Mouse (Mus musculus): ENCODE results near the gene Gm45140. TPM values are rescaled to one million over a fixed set of nuclear protein-coding genes. Genes with fewer than 3 reads are reported as not detected.

Gene Gm45140
- 2.7 and 3.6 TPM in 2 replicates for polyA plus RNA-seq (2016; fragmentation: Nextera tagmentation; extraction: Ambion mirVana)

- Histone ChIP-seq H3K9me3 (replicated peaks) (no peaks in the 10 kb centered on the region), H3K27me3 (ENCODE audit: low read depth, poor library complexity, severe bottlenecking) (no peaks in the 10 kb centered on the region), H3K27ac (no peak within 1 kb of the TSS), H3K4me3 (no peak within 1 kb of the TSS), H3K36me3 (peaks cover 57% of the 10 kb centered on the region), H3K4me1 (peaks cover 16% of the 10 kb centered on the region)
- WGBS: 96% methylated on average over 7 of the region's 7 CpGs
- no peak for DNase-seq (ENCODE audit: low spot score)
Measured at GRCm38 (mm10) chr6:87835695-87836094, at the start of gene Gm45140. Gene Gm45140, minus strand, starts transcription at chr6:87835795.

GRCm38 (mm10) chr6:87882816-87883215 lies 47.2 kb upstream of the Gm45140 start:
- no peak overlapping the region for H3K4me3 ChIP-seq
- H3K27ac ChIP-seq: no peak overlapping the region
- H3K4me1 ChIP-seq: no peaks in the 10 kb centered on the region
- no peaks in the 10 kb centered on the region for H3K27me3 ChIP-seq (ENCODE audit: low read depth, poor library complexity, severe bottlenecking)
- no peaks in the 10 kb centered on the region for H3K36me3 ChIP-seq
- DNase-seq (ENCODE audit: low spot score): no peak
- WGBS: 81% methylated on average over 4 of the region's 4 CpGs
- no peaks in the 10 kb centered on the region for H3K9me3 ChIP-seq (replicated peaks)

GRCm38 (mm10) chr6:87882221-87882620 lies 46.6 kb upstream of the Gm45140 start:
- no peaks in the 10 kb centered on the region for H3K27me3 ChIP-seq (ENCODE audit: low read depth, poor library complexity, severe bottlenecking)
- no peak for DNase-seq (ENCODE audit: low spot score)
- no peaks in the 10 kb centered on the region for H3K36me3 ChIP-seq
- no peaks in the 10 kb centered on the region for H3K4me1 ChIP-seq
- H3K9me3 ChIP-seq (replicated peaks): no peaks in the 10 kb centered on the region
- WGBS: 82% methylated on average over 3 of the region's 3 CpGs
- H3K27ac ChIP-seq: no peak overlapping the region
- H3K4me3 ChIP-seq: no peak overlapping the region

- no peaks in the 10 kb centered on the region for H3K27me3 ChIP-seq (ENCODE audit: low read depth, poor library complexity, severe bottlenecking)
- 74% methylated on average over 3 of the region's 3 CpGs for WGBS
- no peaks in the 10 kb centered on the region for H3K9me3 ChIP-seq (replicated peaks)
- no peak for DNase-seq (ENCODE audit: low spot score)
- peaks cover 5% of the 10 kb centered on the region for H3K4me1 ChIP-seq
- no peak overlapping the region for H3K4me3 ChIP-seq
- H3K36me3 ChIP-seq: no peaks in the 10 kb centered on the region
- no peak overlapping the region for H3K27ac ChIP-seq
Measured at GRCm38 (mm10) chr6:87879628-87880027, 44.0 kb upstream of the Gm45140 start.

GRCm38 (mm10) chr6:87879010-87879409 lies 43.4 kb upstream of the Gm45140 start:
- Histone ChIP-seq H3K4me3 (no peak overlapping the region), H3K27ac (no peak overlapping the region), H3K36me3 (no peaks in the 10 kb centered on the region), H3K4me1 (peaks cover 5% of the 10 kb centered on the region), H3K9me3 (replicated peaks) (no peaks in the 10 kb centered on the region), H3K27me3 (ENCODE audit: low read depth, poor library complexity, severe bottlenecking) (no peaks in the 10 kb centered on the region)
- DNase-seq (ENCODE audit: low spot score): no peak
- WGBS: 35% methylated on average over 4 of the region's 4 CpGs

GRCm38 (mm10) chr6:87876068-87876643 lies 40.6 kb upstream of the Gm45140 start:
- peak overlapping the region; percentile 72; the same call in 1 of the 2 replicates for H3K27ac ChIP-seq
- WGBS: 76% methylated on average over 13 of the region's 13 CpGs
- peak; percentile 39 for DNase-seq (ENCODE audit: low spot score)
- peaks cover 5% of the 10 kb centered on the region for H3K4me1 ChIP-seq
- no peak overlapping the region for H3K4me3 ChIP-seq
- H3K36me3 ChIP-seq: no peaks in the 10 kb centered on the region
- no peaks in the 10 kb centered on the region for H3K9me3 ChIP-seq (replicated peaks)
- H3K27me3 ChIP-seq (ENCODE audit: low read depth, poor library complexity, severe bottlenecking): no peaks in the 10 kb centered on the region

- WGBS: 93% methylated on average over 7 of the region's 7 CpGs
- H3K36me3 ChIP-seq: no peaks in the 10 kb centered on the region
- no peak for DNase-seq (ENCODE audit: low spot score)
Measured at GRCm38 (mm10) chr6:87875562-87875961, 40.0 kb upstream of the Gm45140 start.

GRCm38 (mm10) chr6:87875083-87875482 lies 39.5 kb upstream of the Gm45140 start:
- Histone ChIP-seq H3K27ac (no peak overlapping the region), H3K4me1 (peaks cover 5% of the 10 kb centered on the region), H3K9me3 (replicated peaks) (no peaks in the 10 kb centered on the region), H3K36me3 (no peaks in the 10 kb centered on the region), H3K27me3 (ENCODE audit: low read depth, poor library complexity, severe bottlenecking) (no peaks in the 10 kb centered on the region), H3K4me3 (no peak overlapping the region)
- DNase-seq (ENCODE audit: low spot score): no peak
- WGBS: 85% methylated on average over 1 of the region's 1 CpGs

More at GRCm38 (mm10) chr6:87875562-87875961, 40.0 kb upstream of the Gm45140 start:
- Histone ChIP-seq H3K9me3 (replicated peaks) (no peaks in the 10 kb centered on the region), H3K27ac (0 out of 2 replicates have a peak overlapping the region, but pooled peaks have one; percentile 72), H3K4me3 (no peak overlapping the region), H3K4me1 (peaks cover 5% of the 10 kb centered on the region), H3K27me3 (ENCODE audit: low read depth, poor library complexity, severe bottlenecking) (no peaks in the 10 kb centered on the region)

- Histone ChIP-seq H3K9me3 (replicated peaks) (no peaks in the 10 kb centered on the region), H3K4me3 (no peak overlapping the region)
Measured at GRCm38 (mm10) chr6:87873963-87874362, 38.4 kb upstream of the Gm45140 start.

GRCm38 (mm10) chr6:87873104-87873503 lies 37.5 kb upstream of the Gm45140 start:
- WGBS: 48% methylated on average over 1 of the region's 1 CpGs
- DNase-seq (ENCODE audit: low spot score): no peak

More at GRCm38 (mm10) chr6:87873963-87874362, 38.4 kb upstream of the Gm45140 start:
- Histone ChIP-seq H3K27me3 (ENCODE audit: low read depth, poor library complexity, severe bottlenecking) (no peaks in the 10 kb centered on the region), H3K4me1 (peaks cover 5% of the 10 kb centered on the region), H3K36me3 (no peaks in the 10 kb centered on the region), H3K27ac (no peak overlapping the region)
- WGBS: 91% methylated on average over 2 of the region's 2 CpGs
- no peak for DNase-seq (ENCODE audit: low spot score)

GRCm38 (mm10) chr6:87871240-87871639 lies 35.6 kb upstream of the Gm45140 start:
- Histone ChIP-seq H3K4me3 (no peak overlapping the region), H3K27ac (no peak overlapping the region), H3K4me1 (peaks cover 3% of the 10 kb centered on the region), H3K9me3 (replicated peaks) (no peaks in the 10 kb centered on the region), H3K27me3 (ENCODE audit: low read depth, poor library complexity, severe bottlenecking) (no peaks in the 10 kb centered on the region), H3K36me3 (no peaks in the 10 kb centered on the region)
- WGBS: 88% methylated on average over 7 of the region's 7 CpGs
- DNase-seq (ENCODE audit: low spot score): no peak

More at GRCm38 (mm10) chr6:87873104-87873503, 37.5 kb upstream of the Gm45140 start:
- no peaks in the 10 kb centered on the region for H3K36me3 ChIP-seq
- no peaks in the 10 kb centered on the region for H3K27me3 ChIP-seq (ENCODE audit: low read depth, poor library complexity, severe bottlenecking)
- H3K4me1 ChIP-seq: peaks cover 5% of the 10 kb centered on the region
- H3K27ac ChIP-seq: no peak overlapping the region
- H3K9me3 ChIP-seq (replicated peaks): no peaks in the 10 kb centered on the region
- H3K4me3 ChIP-seq: no peak overlapping the region

- DNase-seq (ENCODE audit: low spot score): no peak
- H3K27ac ChIP-seq: no peak overlapping the region
- 75% methylated on average over 1 of the region's 1 CpGs for WGBS
- H3K9me3 ChIP-seq (replicated peaks): no peaks in the 10 kb centered on the region
- H3K27me3 ChIP-seq (ENCODE audit: low read depth, poor library complexity, severe bottlenecking): no peaks in the 10 kb centered on the region
- no peaks in the 10 kb centered on the region; the same call in 1 of the 2 replicates for H3K4me1 ChIP-seq
- no peak overlapping the region for H3K4me3 ChIP-seq
- no peaks in the 10 kb centered on the region for H3K36me3 ChIP-seq
Measured at GRCm38 (mm10) chr6:87870440-87870839, 34.8 kb upstream of the Gm45140 start.

- no peaks in the 10 kb centered on the region for H3K36me3 ChIP-seq
- 81% methylated on average over 9 of the region's 9 CpGs for WGBS
- H3K9me3 ChIP-seq (replicated peaks): no peaks in the 10 kb centered on the region
- H3K4me1 ChIP-seq: no peaks in the 10 kb centered on the region; the same call in 1 of the 2 replicates
- no peak overlapping the region for H3K27ac ChIP-seq
- H3K4me3 ChIP-seq: no peak overlapping the region
- no peaks in the 10 kb centered on the region for H3K27me3 ChIP-seq (ENCODE audit: low read depth, poor library complexity, severe bottlenecking)
- DNase-seq (ENCODE audit: low spot score): no peak
Measured at GRCm38 (mm10) chr6:87868871-87869506, 33.4 kb upstream of the Gm45140 start.
